Mouse (Mus musculus) adrenal gland, adult 2 months (tissue): ENCODE measurements around the gene Gm17416. TPM values are rescaled to one million over a fixed set of nuclear protein-coding genes. Genes with fewer than 3 reads are reported as not detected.

Source experiments
- DNase-seq: peaks from one replicate; pipeline ENCODE4 v3.0.0; 2021
- polyA plus RNA-seq: library from polyadenylated mRNA; depleted of rRNA; stranded (reverse); fragments of >200 nt; gene quantifications from 2 replicates; pipeline ENCODE4 v1.2.3, GENCODE M21; 2012; rRNA removed
- total RNA-seq, 2 experiments: library from RNA; stranded (reverse); gene quantifications; 2 replicates each; pipeline ENCODE4 v1.2.3; 2021

Gene Gm17416
- total and polyA plus RNA-seq, 3 experiments = not detected

DNA sequence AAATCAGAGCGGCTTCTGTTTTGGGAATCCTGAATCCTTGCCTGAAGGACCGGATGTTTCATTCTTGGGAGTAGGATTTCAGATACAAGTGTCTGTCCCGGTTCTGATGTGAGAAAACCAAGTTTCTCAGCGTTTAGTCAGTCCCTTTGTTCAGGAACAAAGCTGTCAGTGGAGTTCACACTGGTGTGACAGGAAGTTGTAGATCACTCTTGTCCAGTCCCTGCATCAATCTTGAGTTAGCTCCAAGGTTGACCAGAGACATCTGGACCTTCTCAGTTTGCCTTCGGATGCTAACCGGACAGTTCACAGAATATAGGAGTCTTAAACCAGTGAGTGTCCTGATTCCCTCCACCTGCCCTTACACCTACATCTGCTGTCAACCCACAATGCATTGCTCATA is 38.6 kb downstream of the Gm17416 start:
- no peak for DNase-seq

DNA sequence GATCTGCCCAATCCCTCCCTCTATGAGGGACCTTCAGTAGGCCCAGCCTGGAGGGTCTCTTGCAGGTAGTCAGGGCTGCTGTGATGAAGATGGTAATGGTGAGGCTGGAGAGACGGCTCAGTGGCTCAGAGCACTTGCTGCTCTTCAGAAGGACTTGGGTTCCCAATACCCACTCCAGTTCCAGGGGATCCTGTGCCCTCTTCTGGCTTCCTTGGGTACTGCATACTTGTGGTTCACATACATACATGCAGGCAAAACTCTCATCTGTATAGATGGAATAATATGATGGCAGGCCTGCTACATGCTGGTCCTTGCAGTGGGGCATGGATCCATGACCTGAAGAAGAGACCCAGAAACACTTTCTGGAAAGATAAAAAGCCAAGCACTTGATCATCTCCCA is 39.6 kb downstream of the Gm17416 start:
- no peak for DNase-seq

DNA sequence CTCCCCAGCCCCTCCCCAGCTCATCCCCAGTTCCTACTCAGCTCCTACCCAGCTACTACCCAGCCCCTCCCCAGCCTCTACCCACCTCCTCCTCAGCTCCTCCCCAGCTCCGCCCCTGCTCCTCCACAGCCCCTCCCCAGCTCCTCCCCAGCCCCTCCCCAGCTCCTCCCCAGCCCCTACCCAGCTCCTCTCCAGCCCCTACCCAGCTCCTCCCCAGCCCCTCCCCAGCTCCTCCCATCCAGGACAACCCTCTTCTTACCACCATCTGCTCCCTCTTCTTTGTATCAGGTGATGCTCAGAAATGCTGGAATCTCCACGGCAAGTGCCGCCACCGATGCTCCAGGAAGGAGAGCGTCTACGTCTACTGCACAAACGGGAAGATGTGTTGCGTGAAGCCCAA is 43.1 kb downstream of the Gm17416 start:
- no peak for DNase-seq

DNA sequence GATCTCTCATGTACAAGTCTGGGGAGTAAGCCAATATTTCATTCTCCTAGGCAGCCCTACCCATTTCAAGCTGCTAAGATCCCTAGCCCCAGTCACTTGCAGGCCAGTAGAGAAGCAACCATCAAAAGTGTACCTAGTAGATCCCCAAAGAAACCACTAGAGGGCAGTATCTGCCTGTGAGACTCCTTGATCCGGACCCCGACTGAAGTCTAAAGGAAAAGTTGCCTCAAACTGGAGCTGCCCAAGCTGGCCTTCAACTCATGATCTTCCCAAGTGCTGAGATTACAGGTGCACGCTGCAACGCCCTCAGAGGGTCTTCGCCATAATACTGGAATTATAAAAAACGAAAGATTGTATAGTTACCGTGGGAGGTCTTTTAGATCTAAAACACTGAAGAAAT is 46.4 kb downstream of the Gm17416 start:
- DNase-seq = peak; percentile 66

DNA sequence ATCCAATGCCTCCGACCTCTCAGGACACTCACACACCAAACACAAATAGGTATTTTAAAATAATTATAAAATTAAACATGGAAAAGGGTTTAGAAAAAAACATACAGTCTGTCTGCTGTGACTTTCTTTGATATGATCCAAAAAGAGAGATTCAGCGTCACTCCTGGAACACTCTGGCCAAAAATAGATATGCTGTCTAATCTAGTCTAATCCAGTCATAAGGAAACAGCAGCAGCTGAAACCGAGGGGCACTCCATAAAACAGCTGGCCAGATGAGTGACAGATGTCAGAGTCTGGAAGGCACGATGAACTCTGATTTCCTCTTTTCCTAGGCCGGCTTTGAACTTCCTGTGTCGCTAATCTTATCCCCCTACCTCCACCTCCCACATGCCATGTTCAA is 47.3 kb downstream of the Gm17416 start:
- no peak for DNase-seq

DNA sequence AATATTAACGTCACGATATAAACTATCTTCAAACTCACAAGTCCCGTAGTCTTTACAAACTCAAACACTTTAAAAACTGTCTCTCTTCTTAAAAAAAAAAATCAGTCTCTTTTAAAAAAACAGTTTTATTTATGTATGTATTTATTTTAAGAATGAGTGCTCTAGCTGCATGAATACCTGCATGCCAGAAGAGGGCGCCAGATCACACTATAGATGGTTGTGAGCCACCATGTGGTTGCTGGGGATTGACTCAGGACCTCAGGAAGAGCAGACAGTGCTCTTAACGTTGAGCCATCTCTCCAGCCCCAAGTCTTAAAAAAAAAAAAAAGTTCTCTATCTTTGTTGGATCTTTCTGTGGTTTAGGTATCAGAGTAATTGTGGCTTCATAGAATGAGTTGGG is 48.2 kb downstream of the Gm17416 start:
- no peak for DNase-seq

Other genes with a start within 250 kb of the Gm17416 start
- 100 to 1,000 TPM; 103 to 107 TPM for gene Rbck1, start 236.7 kb upstream of the Gm17416 start, total RNA-seq
- gene Rbck1, start 236.7 kb upstream of the Gm17416 start, polyA plus RNA-seq = 328 and 381 TPM in 2 replicates
- 10 to 100 TPM in 1 of 2 experiments, 1 to 10 TPM in 1; 2.8 to 23.9 TPM for gene Trib3, start 225.3 kb upstream of the Gm17416 start, total RNA-seq
- gene Trib3, start 225.3 kb upstream of the Gm17416 start, polyA plus RNA-seq = 5.8 and 6.9 TPM in 2 replicates
- 1 to 10 TPM; 3.9 to 5.0 TPM for gene Nrsn2, start 192.7 kb upstream of the Gm17416 start, total RNA-seq
- gene Nrsn2, start 192.7 kb upstream of the Gm17416 start, polyA plus RNA-seq = 7.4 and 8.4 TPM in 2 replicates
- gene Sox12, start 171.3 kb upstream of the Gm17416 start, total RNA-seq = 10 to 100 TPM in 1 of 2 experiments, 1 to 10 TPM in 1; 6.2 to 11.0 TPM
- 13.7 and 15.9 TPM in 2 replicates for gene Sox12, start 171.3 kb upstream of the Gm17416 start, polyA plus RNA-seq
- gene Zcchc3, start 154.3 kb upstream of the Gm17416 start, total RNA-seq = 1 to 10 TPM; 5.4 to 7.8 TPM
- gene Zcchc3, start 154.3 kb upstream of the Gm17416 start, polyA plus RNA-seq = 3.3 and 3.7 TPM in 2 replicates
- under 1 TPM; 0.32 to 0.35 TPM for gene 6820408C15Rik, start 153.8 kb upstream of the Gm17416 start, total RNA-seq
- gene 6820408C15Rik, start 153.8 kb upstream of the Gm17416 start, polyA plus RNA-seq = 0.07 and 0.13 TPM in 2 replicates
- not detected for gene Defb23, start 104.7 kb upstream of the Gm17416 start, total RNA-seq
- not detected in 2 replicates for gene Defb23, start 104.7 kb upstream of the Gm17416 start, polyA plus RNA-seq
- not detected for gene Defb20, start 92.3 kb upstream of the Gm17416 start, total RNA-seq
- not detected in 2 replicates for gene Defb20, start 92.3 kb upstream of the Gm17416 start, polyA plus RNA-seq
- not detected for gene Defb22, start 79.2 kb upstream of the Gm17416 start, total RNA-seq
- gene Defb22, start 79.2 kb upstream of the Gm17416 start, polyA plus RNA-seq = not detected in 2 replicates
- gene Defb26, start 57.6 kb upstream of the Gm17416 start, total RNA-seq = not detected
- not detected in 2 replicates for gene Defb26, start 57.6 kb upstream of the Gm17416 start, polyA plus RNA-seq
- gene Defb28, start 51.1 kb upstream of the Gm17416 start, total RNA-seq = not detected
- gene Defb28, start 51.1 kb upstream of the Gm17416 start, polyA plus RNA-seq = not detected in 2 replicates
- gene Defb29, start 29.2 kb upstream of the Gm17416 start, total RNA-seq = not detected
- not detected in 2 replicates for gene Defb29, start 29.2 kb upstream of the Gm17416 start, polyA plus RNA-seq
- gene Defb21, start 3.4 kb downstream of the Gm17416 start, total RNA-seq = not detected
- not detected in 2 replicates for gene Defb21, start 3.4 kb downstream of the Gm17416 start, polyA plus RNA-seq
- gene Defb19, start 11.0 kb downstream of the Gm17416 start, total RNA-seq = under 1 TPM in 1 of 2 experiments, not detected in 1; 0.90 TPM
- not detected in 2 replicates for gene Defb19, start 11.0 kb downstream of the Gm17416 start, polyA plus RNA-seq
- not detected for gene Defb45, start 30.1 kb downstream of the Gm17416 start, total RNA-seq
- gene Defb45, start 30.1 kb downstream of the Gm17416 start, polyA plus RNA-seq = not detected in 2 replicates
- gene Defb36, start 35.0 kb downstream of the Gm17416 start, total RNA-seq = under 1 TPM in 1 of 2 experiments, not detected in 1; 0.73 TPM
- gene Defb36, start 35.0 kb downstream of the Gm17416 start, polyA plus RNA-seq = 0.86 and 0.95 TPM in 2 replicates
- not detected for gene Defb25, start 53.7 kb downstream of the Gm17416 start, total RNA-seq
- gene Defb25, start 53.7 kb downstream of the Gm17416 start, polyA plus RNA-seq = 1.0 TPM in 1 of 2 replicates, not detected in the other
- gene Rem1, start 57.6 kb downstream of the Gm17416 start, total RNA-seq = 10 to 100 TPM; 11.3 to 18.1 TPM
- gene Rem1, start 57.6 kb downstream of the Gm17416 start, polyA plus RNA-seq = 11.9 and 21.0 TPM in 2 replicates
- gene H13, start 100.1 kb downstream of the Gm17416 start, total RNA-seq = 100 to 1,000 TPM; 164 to 202 TPM
- gene H13, start 100.1 kb downstream of the Gm17416 start, polyA plus RNA-seq = 358 and 395 TPM in 2 replicates
- 10 to 100 TPM; 26.7 to 32.9 TPM for gene Mcts2, start 117.7 kb downstream of the Gm17416 start, total RNA-seq
- 1.9 and 2.3 TPM in 2 replicates for gene Mcts2, start 117.7 kb downstream of the Gm17416 start, polyA plus RNA-seq
- 10 to 100 TPM; 41.5 to 67.3 TPM for gene Id1, start 166.9 kb downstream of the Gm17416 start, total RNA-seq
- 186 and 275 TPM in 2 replicates for gene Id1, start 166.9 kb downstream of the Gm17416 start, polyA plus RNA-seq
- 1 to 10 TPM; 1.4 to 3.4 TPM for gene Cox4i2, start 184.8 kb downstream of the Gm17416 start, total RNA-seq
- gene Cox4i2, start 184.8 kb downstream of the Gm17416 start, polyA plus RNA-seq = 3.9 and 4.4 TPM in 2 replicates